Mouse (Mus musculus) megakaryocyte, adult 5-6 weeks (primary cell): Measurements from ENCODE around the gene Srrt. TPM values are rescaled to one million over a fixed set of nuclear protein-coding genes. Genes with fewer than 3 reads are reported as not detected.
A peak's percentile ranks its signal among the peaks of the same experiment; 100 is the strongest.

ENCODE experiments used
- ATAC-seq: 2 replicates; pipeline ENCODE4 v1.8.0; 2016; ENCODE audit warnings: mild to moderate bottlenecking, inconsistent platforms; ENCODE audit not compliant: poor library complexity, severe bottlenecking
- total RNA-seq, 2 experiments: library from RNA; stranded (forward) in 1 of 2; stranded (reverse) in 1 of 2; fragments of 153-499, 151-499 nt in 1 of 2; fragments of 221-1000, 200-1000 nt in 1 of 2; gene quantifications; 2 replicates each; pipeline versions ENCODE4 v1.2.3 to v1.2.4; 2015 to 2017

Gene Srrt
- total RNA-seq, 2 experiments from 2014 or later: 71.9 to 158 TPM

DNA sequence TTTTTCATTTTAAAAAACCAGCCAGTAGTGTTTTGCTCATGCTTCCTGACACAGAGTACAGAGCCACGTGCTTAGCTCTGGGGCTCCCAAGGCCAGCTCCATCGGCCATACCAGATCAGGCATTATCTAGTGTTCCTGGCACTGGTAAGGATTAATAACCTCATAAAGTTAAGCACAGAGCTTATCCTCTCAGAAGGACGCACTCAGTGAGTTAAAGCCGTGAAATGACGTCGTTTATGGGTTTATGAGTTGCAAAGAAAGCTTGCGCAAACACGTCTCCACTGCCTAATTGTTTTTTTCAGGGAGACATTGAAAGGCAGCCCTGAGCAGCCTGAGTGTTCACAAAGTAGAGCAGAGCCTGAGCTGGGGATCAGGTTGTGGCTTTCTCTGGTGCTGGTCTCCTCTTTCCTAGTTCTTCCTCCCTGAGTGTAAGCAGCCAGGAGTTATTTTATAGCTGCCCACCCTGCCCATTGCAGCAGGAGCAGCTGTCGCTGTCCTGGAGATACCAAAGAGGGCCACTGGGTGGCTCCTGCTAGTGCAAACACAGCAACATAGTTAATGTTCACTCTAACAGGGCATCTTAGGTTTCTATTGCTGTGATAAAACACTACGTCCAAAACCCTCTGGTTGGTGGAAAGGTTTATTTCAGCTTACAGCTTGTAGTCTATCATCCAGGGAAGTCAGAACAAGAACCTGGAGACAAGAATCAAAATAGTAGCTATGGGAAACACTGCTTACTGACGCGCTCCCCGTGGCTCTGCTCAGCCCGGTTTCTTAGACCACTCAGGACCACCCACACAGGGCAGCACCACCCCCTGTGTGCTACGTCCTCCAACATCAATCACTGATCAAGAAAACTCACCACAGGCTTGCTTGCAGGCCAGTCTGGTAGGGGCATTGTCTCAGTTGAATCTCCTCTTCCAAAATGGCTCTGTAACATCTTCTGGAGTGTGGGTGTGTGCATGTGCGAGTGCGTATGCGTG is 29.8 kb downstream of the Srrt start:
- ATAC-seq: no peak; the same call in 1 of the 2 replicates

- ATAC-seq: no peak
Measured at GRCm38 (mm10) chr5:137268131-137268910, 39.2 kb downstream of the Srrt start.

GRCm38 (mm10) chr5:137264787-137265186 is 42.7 kb downstream of the Srrt start:
- ATAC-seq: peak; percentile 45

DNA sequence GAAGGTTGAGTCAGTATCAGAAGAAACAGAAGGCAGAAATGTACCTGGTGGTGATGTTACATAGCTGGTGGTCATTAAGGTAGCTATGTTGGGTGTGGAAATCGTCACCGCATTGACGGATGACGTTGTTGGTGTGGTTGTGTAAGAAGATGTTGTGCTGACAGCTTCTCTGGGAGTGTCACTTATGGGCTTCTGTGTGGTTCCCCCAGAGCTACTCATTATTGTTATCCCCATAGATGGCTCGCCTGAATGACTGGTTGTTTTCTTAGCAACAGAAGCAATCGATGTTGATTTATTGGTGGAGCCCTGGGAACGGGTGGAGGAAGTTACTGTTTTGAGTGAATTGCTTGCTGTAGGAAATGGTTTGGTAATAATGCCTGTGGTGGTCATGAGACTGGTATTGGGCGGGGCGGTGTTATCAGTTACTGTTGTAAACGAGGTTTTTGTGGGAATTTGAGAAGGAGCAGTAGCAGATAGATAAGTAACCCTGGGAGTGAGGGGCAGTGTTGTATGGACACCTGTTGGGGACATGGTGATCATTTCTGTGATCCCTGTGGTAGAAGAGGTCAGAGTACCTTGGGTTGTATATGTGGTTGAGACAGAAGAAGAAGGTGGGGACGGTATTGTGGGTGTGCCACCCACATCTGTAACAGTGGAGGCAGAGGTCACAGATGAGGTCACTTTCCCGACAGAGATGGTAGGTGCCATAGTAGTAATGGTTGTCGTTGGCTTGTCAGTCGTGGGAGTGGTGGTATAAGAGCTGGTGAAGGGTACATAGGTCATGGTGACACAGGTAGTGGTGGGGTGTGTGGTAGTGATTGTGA is 43.4 kb downstream of the Srrt start:
- ATAC-seq: peak; percentile 76

Other genes with a start within 250 kb of the Srrt start
- gene Serpine1, start 235.4 kb downstream of the Srrt start, total RNA-seq (2015): not detected in 2 replicates
- not detected in 2 replicates for gene Serpine1, start 235.4 kb downstream of the Srrt start, total RNA-seq (2017)
- gene Trim56, start 191.5 kb downstream of the Srrt start, total RNA-seq (2015): 12.4 and 13.5 TPM in 2 replicates
- gene Trim56, start 191.5 kb downstream of the Srrt start, total RNA-seq (2017): 28.7 and 32.4 TPM in 2 replicates
- gene Muc3, start 158.4 kb downstream of the Srrt start, total RNA-seq (2015): not detected in 2 replicates
- gene Muc3, start 158.4 kb downstream of the Srrt start, total RNA-seq (2017): not detected in 2 replicates
- 0.87 and 1.4 TPM in 2 replicates for gene Muc3a, start 95.3 kb downstream of the Srrt start, total RNA-seq (2015)
- gene Muc3a, start 95.3 kb downstream of the Srrt start, total RNA-seq (2017): 0.08 and 0.29 TPM in 2 replicates
- 0.09 and 0.50 TPM in 2 replicates for gene Ache, start 20.2 kb downstream of the Srrt start, total RNA-seq (2015)
- gene Ache, start 20.2 kb downstream of the Srrt start, total RNA-seq (2017): 0.07 and 0.08 TPM in 2 replicates
- 0.18 and 1.4 TPM in 2 replicates for gene Ufsp1, start 13.0 kb downstream of the Srrt start, total RNA-seq (2015)
- 0.24 and 0.59 TPM in 2 replicates for gene Ufsp1, start 13.0 kb downstream of the Srrt start, total RNA-seq (2017)
- 4.1 and 4.2 TPM in 2 replicates for gene Trip6, start 6.7 kb upstream of the Srrt start, total RNA-seq (2015)
- 2.1 and 2.9 TPM in 2 replicates for gene Trip6, start 6.7 kb upstream of the Srrt start, total RNA-seq (2017)
- 12.8 and 13.4 TPM in 2 replicates for gene Slc12a9, start 25.9 kb upstream of the Srrt start, total RNA-seq (2015)
- gene Slc12a9, start 25.9 kb upstream of the Srrt start, total RNA-seq (2017): 20.9 and 21.6 TPM in 2 replicates
- gene Ephb4, start 42.4 kb upstream of the Srrt start, total RNA-seq (2015): 0.16 TPM in 1 of 2 replicates, not detected in the other
- not detected in 2 replicates for gene Ephb4, start 42.4 kb upstream of the Srrt start, total RNA-seq (2017)
- gene Zan, start 169.4 kb upstream of the Srrt start, total RNA-seq (2015): 0.04 TPM in 1 of 2 replicates, not detected in the other
- gene Zan, start 169.4 kb upstream of the Srrt start, total RNA-seq (2017): not detected in 2 replicates
- 20.4 and 27.5 TPM in 2 replicates for gene Pop7, start 194.8 kb upstream of the Srrt start, total RNA-seq (2015)
- gene Pop7, start 194.8 kb upstream of the Srrt start, total RNA-seq (2017): 11.9 and 14.9 TPM in 2 replicates
- 8.3 and 8.5 TPM in 2 replicates for gene Gigyf1, start 210.9 kb upstream of the Srrt start, total RNA-seq (2015)
- gene Gigyf1, start 210.9 kb upstream of the Srrt start, total RNA-seq (2017): 5.6 and 5.9 TPM in 2 replicates
- gene Epo, start 225.6 kb upstream of the Srrt start, total RNA-seq (2015): not detected in 2 replicates
- gene Epo, start 225.6 kb upstream of the Srrt start, total RNA-seq (2017): not detected in 2 replicates
- 393 and 449 TPM in 2 replicates for gene Gnb2, start 225.8 kb upstream of the Srrt start, total RNA-seq (2015)
- 377 and 389 TPM in 2 replicates for gene Gnb2, start 225.8 kb upstream of the Srrt start, total RNA-seq (2017)
- not detected in 2 replicates for gene Actl6b, start 245.8 kb upstream of the Srrt start, total RNA-seq (2015)
- not detected in 2 replicates for gene Actl6b, start 245.8 kb upstream of the Srrt start, total RNA-seq (2017)